Mouse (Mus musculus): ENCODE measurements around the gene Ddx43. TPM values are rescaled to one million over a fixed set of nuclear protein-coding genes. Genes with fewer than 3 reads are reported as not detected.

Gene Ddx43
- 0.06 TPM in 1 of 2 replicates, not detected in the other for polyA plus RNA-seq (2021; fragmentation: Nextera tagmentation)
- long read RNA-seq, experiment 1 = 0 reads
- long read RNA-seq, experiment 2 = 0 reads

DNA sequence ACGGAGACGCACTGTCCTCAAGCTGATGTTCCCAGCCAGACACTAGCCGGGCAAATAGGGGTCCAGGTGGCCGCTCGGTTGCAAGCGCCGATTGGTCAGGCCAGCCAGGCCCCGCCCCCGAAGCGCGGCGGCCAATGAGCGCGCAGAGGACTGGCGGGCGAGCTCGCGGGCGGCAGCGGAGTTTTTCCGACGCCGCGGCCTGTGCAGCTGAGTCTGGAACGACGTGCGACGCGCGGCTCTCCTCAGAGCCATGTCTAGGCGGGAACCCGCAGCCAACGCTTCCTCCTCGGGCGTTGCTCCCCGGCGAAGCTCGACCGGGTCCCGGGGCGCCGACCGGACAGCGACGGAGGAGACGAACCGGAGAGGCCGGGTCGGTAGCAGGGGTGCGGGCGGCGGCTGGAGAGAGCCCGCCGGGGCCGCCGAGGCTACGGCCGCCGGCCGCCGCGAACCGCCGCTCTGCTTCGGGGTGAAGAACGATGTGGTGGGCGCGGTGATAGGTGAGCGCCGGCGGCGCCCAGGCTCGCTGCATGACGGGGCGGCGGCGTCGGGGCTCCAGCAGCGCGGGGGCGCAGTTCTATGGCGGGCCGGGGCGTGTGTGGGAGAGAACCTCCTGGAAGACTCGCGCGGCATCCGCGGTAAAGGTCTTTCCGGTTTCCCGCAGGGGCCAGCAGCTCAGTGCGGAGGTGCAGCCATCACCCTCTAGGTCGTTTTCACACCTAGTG, at the start of gene Ddx43:
Gene Ddx43, plus strand, starts transcription at position 148 of the 722 bp plus-strand sequence.

GRCm38 (mm10) chr9:78355611-78356010, 40.0 kb upstream of the Ddx43 start, which contains the start of gene Gsta2:
TSS of gene Gsta2 (minus strand) at chr9:78355788.

DNA sequence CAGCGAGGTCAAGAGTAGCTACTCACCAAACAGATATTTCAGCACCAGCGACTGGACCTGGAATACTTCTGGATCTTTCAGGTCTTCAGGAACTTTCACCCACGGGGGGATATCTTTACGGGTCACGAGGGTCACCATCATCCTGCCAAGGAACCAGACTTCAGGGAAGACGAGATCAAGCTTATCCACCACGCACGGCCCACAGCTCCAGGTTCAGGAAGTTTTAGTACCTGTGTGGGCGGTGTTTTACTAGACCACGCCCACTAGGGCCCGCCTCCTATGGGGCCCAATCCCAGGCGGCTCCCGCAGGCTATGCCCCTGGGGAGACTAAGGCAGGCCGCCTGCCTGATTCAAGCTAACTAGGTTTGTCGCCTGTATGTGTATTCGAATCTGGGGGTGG, 27.6 kb upstream of the Ddx43 start, which contains the start of gene Dppa5a:
Gene Dppa5a, minus strand, starts transcription at position 219 of the 400 bp plus-strand sequence.

DNA sequence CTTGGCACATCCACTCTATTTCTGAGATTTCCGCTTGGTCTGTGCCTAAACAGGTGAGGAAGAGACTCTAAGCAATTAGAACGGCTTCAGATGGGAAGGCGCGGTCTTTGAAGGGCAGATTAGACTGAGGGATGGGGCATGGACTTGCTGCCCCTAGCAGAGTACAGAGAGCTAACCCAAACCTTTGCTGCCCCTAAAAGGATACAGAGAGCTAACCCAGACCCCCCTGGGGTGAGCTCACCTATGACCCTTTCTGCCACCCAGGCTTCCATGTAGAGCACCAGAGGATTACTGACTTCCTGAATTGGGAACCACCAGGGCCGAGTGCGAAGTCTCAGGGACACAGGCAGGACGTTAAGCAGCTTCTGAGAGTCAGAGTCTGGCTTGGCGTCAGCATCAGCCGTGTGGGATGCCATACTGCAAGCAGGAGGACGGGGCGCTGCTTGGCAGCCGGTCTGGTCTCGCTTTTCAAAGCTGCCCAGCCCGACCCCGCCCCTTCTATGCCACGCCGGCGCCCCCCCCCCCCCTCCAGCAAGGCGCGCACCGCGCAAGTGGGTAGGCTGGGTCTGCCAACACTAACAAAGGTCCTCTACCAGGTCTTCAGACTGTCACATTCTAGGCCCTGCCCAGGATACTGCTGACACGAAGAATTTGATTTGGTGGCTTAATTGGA, 17.3 kb upstream of the Ddx43 start, which contains the start of gene Ooep:
Gene Ooep, minus strand, starts transcription at position 613 of the 673 bp plus-strand sequence.

DNA sequence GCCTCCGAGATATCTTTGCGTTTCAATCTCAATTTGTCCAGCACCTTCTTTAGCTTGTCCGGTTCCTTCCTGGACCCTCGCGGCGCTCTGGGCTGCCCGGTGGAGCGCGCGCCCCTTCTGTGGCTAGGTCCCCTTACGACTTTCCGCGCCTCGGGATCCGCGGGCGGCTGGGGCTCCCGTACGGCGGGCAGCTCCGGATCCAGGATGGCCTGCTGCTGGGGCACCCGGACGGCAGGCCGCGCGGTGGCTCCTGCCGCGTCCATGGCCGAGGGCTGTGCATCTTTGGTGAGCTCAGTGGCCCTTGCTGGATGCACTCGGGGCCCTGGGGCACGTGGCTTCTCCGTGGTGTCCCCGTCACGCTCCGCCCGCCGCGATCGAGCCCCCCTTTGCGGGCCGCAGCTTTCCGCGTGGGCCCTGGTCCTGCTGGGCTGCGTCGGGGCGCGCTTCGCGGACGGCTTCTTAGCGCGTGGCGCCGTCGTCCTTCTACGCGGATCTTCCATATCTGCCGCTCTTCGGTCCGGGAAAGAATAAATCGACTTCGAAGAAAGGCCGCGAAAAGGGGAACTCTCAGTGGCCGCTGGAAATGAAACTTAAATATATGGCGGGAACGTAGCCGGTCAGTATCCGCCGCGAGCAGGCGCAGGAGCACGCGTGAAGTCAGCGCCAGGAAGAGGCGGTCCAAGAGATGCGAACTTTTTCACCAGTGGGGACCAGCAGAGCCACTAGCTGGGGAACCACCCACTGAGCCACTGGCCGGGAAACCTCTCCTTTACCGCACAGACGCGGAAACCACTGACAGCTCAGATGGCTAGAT, 47.2 kb downstream of the Ddx43 start, which contains the start of gene Cgas:
Gene Cgas, minus strand, starts transcription at position 659 of the 814 bp plus-strand sequence.

DNA sequence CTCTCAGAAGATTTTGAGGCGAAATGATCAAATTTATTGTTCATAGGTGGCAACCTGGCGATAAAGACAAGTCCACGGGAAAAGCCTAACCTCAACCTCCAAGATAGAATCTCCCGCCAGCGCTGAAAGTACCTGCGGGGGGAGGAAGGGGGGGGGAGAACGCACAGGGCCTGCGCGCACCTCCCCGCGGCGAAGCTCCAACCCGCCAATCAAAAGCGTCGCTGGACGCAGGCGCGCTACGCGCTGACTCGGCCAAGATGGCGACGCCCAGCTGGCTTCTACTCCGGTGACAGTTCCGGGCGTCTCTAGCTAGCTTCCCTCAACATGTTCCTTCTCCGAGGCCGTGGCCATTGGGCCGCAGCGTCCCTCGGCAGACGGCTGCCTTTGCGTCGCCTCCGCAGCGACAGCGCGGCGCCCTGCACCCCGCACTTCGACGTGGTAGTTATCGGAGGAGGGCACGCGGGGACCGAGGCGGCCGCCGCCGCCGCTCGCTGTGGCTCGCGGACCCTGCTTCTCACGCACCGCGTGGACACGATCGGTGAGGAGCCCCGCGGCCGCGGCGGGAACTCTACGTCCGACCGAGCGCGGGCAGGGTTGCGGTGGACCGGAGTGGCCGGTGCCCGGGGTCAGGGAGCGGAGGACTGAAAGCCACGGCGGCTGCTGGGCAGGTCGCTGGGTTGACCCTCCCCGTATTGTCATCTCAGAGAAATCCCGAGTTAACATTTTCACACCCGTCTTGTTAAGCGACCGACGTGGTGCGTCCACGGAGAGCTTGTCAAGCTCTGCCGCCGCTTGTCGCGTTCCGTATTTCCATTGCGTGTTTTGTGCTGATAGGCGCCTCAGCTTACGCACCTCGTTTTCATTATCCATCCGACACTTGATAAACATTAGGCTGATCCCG, 52.6 kb downstream of the Ddx43 start, which contains the start of the genes Mto1 and Gm17324:
Gene Mto1, plus strand, starts transcription at position 236 of the 901 bp plus-strand sequence.
Gene Gm17324, minus strand, starts transcription at position 814 of the 901 bp plus-strand sequence.

Other genes with a start within 250 kb of the Ddx43 start
- 105 and 108 TPM in 2 replicates for gene Gsta4, start 213.0 kb upstream of the Ddx43 start, polyA plus RNA-seq (2021; fragmentation: Nextera tagmentation)
- not detected in 2 replicates for gene Gsta1, start 165.1 kb upstream of the Ddx43 start, polyA plus RNA-seq (2021; fragmentation: Nextera tagmentation)
- gene Gm3776, start 138.6 kb upstream of the Ddx43 start, polyA plus RNA-seq (2021; fragmentation: Nextera tagmentation) = not detected in 2 replicates
- 0.19 TPM in 1 of 2 replicates, not detected in the other for gene Gm10639, start 105.9 kb upstream of the Ddx43 start, polyA plus RNA-seq (2021; fragmentation: Nextera tagmentation)
- gene Omt2a, start 81.0 kb upstream of the Ddx43 start, polyA plus RNA-seq (2021; fragmentation: Nextera tagmentation) = not detected in 2 replicates
- not detected in 2 replicates for gene Omt2b, start 68.2 kb upstream of the Ddx43 start, polyA plus RNA-seq (2021; fragmentation: Nextera tagmentation)
- gene Gsta2, start 40.0 kb upstream of the Ddx43 start, polyA plus RNA-seq (2021; fragmentation: Nextera tagmentation) = 1.1 and 1.4 TPM in 2 replicates
- gene Dppa5a, start 27.6 kb upstream of the Ddx43 start, polyA plus RNA-seq (2021; fragmentation: Nextera tagmentation) = not detected in 2 replicates
- gene Ooep, start 17.1 kb upstream of the Ddx43 start, polyA plus RNA-seq (2021; fragmentation: Nextera tagmentation) = not detected in 2 replicates
- gene Cgas, start 47.5 kb downstream of the Ddx43 start, polyA plus RNA-seq (2021; fragmentation: Nextera tagmentation) = 0.25 and 0.32 TPM in 2 replicates
- gene Mto1, start 52.4 kb downstream of the Ddx43 start, polyA plus RNA-seq (2021; fragmentation: Nextera tagmentation) = 19.6 and 25.4 TPM in 2 replicates
- 1.0 and 1.3 TPM in 2 replicates for gene Gm17324, start 53.0 kb downstream of the Ddx43 start, polyA plus RNA-seq (2021; fragmentation: Nextera tagmentation)
- gene Eef1a1, start 93.4 kb downstream of the Ddx43 start, polyA plus RNA-seq (2021; fragmentation: Nextera tagmentation) = 1,241 and 1,476 TPM in 2 replicates
- gene Slc17a5, start 192.3 kb downstream of the Ddx43 start, polyA plus RNA-seq (2021; fragmentation: Nextera tagmentation) = 12.6 and 16.3 TPM in 2 replicates
- 0.14 and 0.23 TPM in 2 replicates for gene Cd109, start 219.8 kb downstream of the Ddx43 start, polyA plus RNA-seq (2021; fragmentation: Nextera tagmentation)